Mouse (Mus musculus) olfactory bulb, adult 2 months (tissue): Measurements from ENCODE around the gene Ppp1r9a.

ENCODE experiments used
- CTCF ChIP-seq: fragments of 200-500 bp; IDR thresholded peaks from 2 replicates; pipeline ENCODE4 v1.5.1; 2012; ENCODE audit warnings: low read depth, mild to moderate bottlenecking, low read length, moderate library complexity; ENCODE audit not compliant: insufficient read depth
- POLR2A ChIP-seq: fragments of 200-500 bp; IDR thresholded peaks from 2 replicates; pipeline ENCODE4 v1.6.1; 2012; ENCODE audit warnings: mild to moderate bottlenecking, low read depth, low read length, moderate library complexity; ENCODE audit not compliant: insufficient read depth

GRCm38 (mm10) chr6:5027213-5027612 is 124.5 kb downstream of the Ppp1r9a start:
- TF ChIP-seq POLR2A (no peak), CTCF (no peak)
